Mouse (Mus musculus) lung, embryonic 15.5 days (tissue): Measurements from ENCODE around the gene Slc45a3. TPM values are rescaled to one million over a fixed set of nuclear protein-coding genes. Genes with fewer than 3 reads are reported as not detected.
A peak's percentile ranks its signal among the peaks of the same experiment; 100 is the strongest.

ENCODE experiments used
- ATAC-seq: fragments of 200-750 bp; cut with Nextera tagmentation; 2 replicates; pipeline ENCODE4 v1.8.0; 2017; ENCODE audit warnings: moderate number of reproducible peaks, borderline replicate concordance; ENCODE audit not compliant: low FRiP score, low TSS enrichment; ENCODE audit errors: extremely low read depth
- H3K27ac ChIP-seq: fragments of 300-500 bp; sonication (generic); 2 replicates; pipeline ENCODE4 v1.5.1; 2015; ENCODE audit warnings: moderate library complexity, mild to moderate bottlenecking, inconsistent platforms
- H3K27me3 ChIP-seq: fragments of 300-500 bp; sonication (generic); 2 replicates; pipeline ENCODE4 v1.6.1; 2015; ENCODE audit warnings: inconsistent platforms
- H3K36me3 ChIP-seq: fragments of 300-500 bp; sonication (generic); 2 replicates; pipeline ENCODE4 v1.6.1; 2015; ENCODE audit warnings: inconsistent platforms
- H3K4me1 ChIP-seq: fragments of 300-500 bp; sonication (generic); 2 replicates; pipeline ENCODE4 v1.6.1; 2015; ENCODE audit warnings: inconsistent platforms
- H3K4me2 ChIP-seq: fragments of 300-500 bp; sonication (generic); 2 replicates; pipeline ENCODE4 v1.6.1; 2015; ENCODE audit warnings: inconsistent platforms, mild to moderate bottlenecking, moderate library complexity
- H3K4me3 ChIP-seq: fragments of 300-500 bp; sonication (generic); 2 replicates; pipeline ENCODE4 v1.5.1; 2015; ENCODE audit warnings: mild to moderate bottlenecking, inconsistent platforms
- H3K9ac ChIP-seq: fragments of 300-500 bp; sonication (generic); 2 replicates; pipeline ENCODE4 v1.6.1; 2015; ENCODE audit warnings: inconsistent platforms
- H3K9me3 ChIP-seq: fragments of 300-500 bp; sonication (generic); 2 replicates; pipeline ENCODE4 v1.6.1; 2016; ENCODE audit warnings: inconsistent platforms
- WGBS: fragments of 180-500 bp; shearing (Covaris S2); methylation state at CpG from one replicate; pipeline ENCODE4 v1.1.7; 2015; 5-methylcytosine and 5-hydroxymethylcytosine counted together
- polyA plus RNA-seq: library from polyadenylated mRNA; unstranded; fragments of >200 nt; fragmentation: Nextera tagmentation; extraction: Ambion mirVana; gene quantifications from 2 replicates; pipeline ENCODE4 v1.2.1, GENCODE M21; 2015

Slc45a3 gene
- polyA plus RNA-seq, 1 experiment from 2014 or later, result 2.7 TPM

DNA sequence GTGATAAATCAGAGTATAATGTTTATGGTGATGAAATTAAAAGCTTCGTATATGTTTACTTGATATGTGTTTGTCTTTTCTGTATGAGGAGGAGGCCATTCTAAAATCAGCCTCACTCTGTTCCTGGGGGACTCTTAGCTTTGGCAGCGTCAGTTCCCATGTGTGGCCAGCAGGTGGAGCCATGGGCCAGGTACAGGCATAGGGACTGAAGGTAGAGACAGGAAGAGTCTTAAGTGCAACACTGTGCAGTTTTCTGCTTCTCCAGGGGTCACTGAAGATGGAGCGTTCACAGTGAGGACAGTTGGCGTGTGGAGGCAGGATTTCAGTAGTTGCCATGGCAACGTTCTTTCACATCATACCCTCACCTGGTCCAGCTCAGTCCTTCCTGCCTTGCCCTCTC, 20.1 kb downstream of the Slc45a3 start:
- 4% methylated on average over 5 of the region's 5 CpGs for WGBS

DNA sequence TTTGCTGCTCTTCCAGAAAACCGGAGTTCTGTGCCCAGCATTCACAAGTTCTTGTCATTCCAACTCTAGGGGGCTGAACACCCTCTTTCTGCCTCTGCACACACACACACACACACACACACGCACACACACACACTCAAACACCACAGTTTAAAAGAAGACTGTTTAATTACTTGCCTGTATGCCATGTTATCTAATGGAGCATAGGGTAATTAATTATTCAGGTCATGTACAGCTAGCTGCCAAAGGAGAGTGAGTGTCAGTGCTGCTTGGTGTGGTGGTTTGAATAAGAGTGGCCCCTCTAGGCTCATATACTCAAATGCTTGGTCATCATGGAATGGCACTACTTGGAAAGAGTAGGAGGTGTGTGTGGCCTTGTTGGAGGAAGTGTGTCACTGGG, 21.0 kb downstream of the Slc45a3 start:
- no peak overlapping the region for H3K4me3 ChIP-seq
- WGBS, result 55% methylated on average over 2 of the region's 2 CpGs

More for the DNA sequence above, 20.1 kb downstream of the Slc45a3 start:
- no peaks in the 10 kb centered on the region for H3K4me1 ChIP-seq
- no peaks in the 10 kb centered on the region for H3K27me3 ChIP-seq
- ATAC-seq, result 0 out of 2 replicates have a peak, but pooled peaks have one; percentile 9
- H3K36me3 ChIP-seq, result no peaks in the 10 kb centered on the region
- no peak overlapping the region for H3K4me2 ChIP-seq
- H3K4me3 ChIP-seq, result no peak overlapping the region
- no peak overlapping the region for H3K9ac ChIP-seq
- no peak overlapping the region for H3K27ac ChIP-seq
- no peaks in the 10 kb centered on the region for H3K9me3 ChIP-seq

DNA sequence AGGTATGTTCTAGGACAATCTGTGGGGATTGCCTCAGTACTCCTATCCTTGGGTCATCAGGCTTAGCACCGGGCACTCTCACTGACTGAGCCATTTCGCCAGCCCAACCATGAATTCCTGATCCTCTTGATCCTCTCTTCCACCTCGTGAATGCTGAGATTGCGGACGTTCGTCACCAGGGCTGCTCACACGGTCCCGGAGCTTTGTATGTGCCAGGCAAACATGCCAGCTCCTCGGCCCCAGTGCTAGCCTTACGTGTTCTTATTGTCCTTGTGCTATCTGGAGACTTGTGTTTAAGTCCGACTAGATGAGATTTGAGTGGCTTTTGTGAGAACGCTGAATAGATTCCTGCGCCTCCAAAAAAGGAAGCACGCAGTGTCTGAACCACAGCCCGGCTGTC, 24.7 kb downstream of the Slc45a3 start:
- Histone ChIP-seq H3K4me3 (no peak overlapping the region), H3K9ac (no peak overlapping the region), H3K4me1 (no peaks in the 10 kb centered on the region), H3K9me3 (no peaks in the 10 kb centered on the region), H3K27ac (no peak overlapping the region), H3K27me3 (no peaks in the 10 kb centered on the region), H3K36me3 (no peaks in the 10 kb centered on the region), H3K4me2 (no peak overlapping the region)
- 60% methylated on average over 15 of the region's 15 CpGs for WGBS
- ATAC-seq, result no peak

More for the DNA sequence above, 21.0 kb downstream of the Slc45a3 start:
- Histone ChIP-seq H3K4me2 (no peak overlapping the region), H3K27me3 (no peaks in the 10 kb centered on the region), H3K9ac (no peak overlapping the region), H3K9me3 (no peaks in the 10 kb centered on the region), H3K27ac (no peak overlapping the region), H3K4me1 (no peaks in the 10 kb centered on the region), H3K36me3 (no peaks in the 10 kb centered on the region)
- ATAC-seq, result no peak

DNA sequence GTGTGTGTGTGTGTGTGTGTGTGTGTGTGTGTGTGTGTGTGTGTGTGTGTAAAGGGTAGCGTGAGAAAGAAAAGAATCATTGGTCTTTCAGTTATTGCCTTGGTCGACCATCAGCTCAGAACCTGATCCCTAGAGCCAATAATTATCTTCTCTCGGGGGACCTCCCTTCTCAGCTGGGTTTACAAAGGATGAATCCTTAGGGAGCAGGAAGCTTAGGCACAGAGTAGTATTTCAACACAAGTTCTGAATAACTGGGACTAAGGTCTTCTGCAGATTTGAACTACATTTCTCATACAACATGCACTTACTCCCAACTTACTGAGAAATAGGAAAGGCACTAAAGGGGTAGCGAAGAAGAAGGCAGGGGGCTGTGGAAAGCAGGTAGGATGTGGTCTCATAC, 26.7 kb downstream of the Slc45a3 start:
- H3K27me3 ChIP-seq, result no peaks in the 10 kb centered on the region
- no peaks in the 10 kb centered on the region for H3K9me3 ChIP-seq
- no peak overlapping the region for H3K4me2 ChIP-seq
- H3K4me1 ChIP-seq, result no peaks in the 10 kb centered on the region
- no peak for ATAC-seq
- H3K27ac ChIP-seq, result no peak overlapping the region
- H3K4me3 ChIP-seq, result no peak overlapping the region
- WGBS, result 77% methylated on average over 4 of the region's 4 CpGs
- no peak overlapping the region for H3K9ac ChIP-seq
- no peaks in the 10 kb centered on the region for H3K36me3 ChIP-seq

DNA sequence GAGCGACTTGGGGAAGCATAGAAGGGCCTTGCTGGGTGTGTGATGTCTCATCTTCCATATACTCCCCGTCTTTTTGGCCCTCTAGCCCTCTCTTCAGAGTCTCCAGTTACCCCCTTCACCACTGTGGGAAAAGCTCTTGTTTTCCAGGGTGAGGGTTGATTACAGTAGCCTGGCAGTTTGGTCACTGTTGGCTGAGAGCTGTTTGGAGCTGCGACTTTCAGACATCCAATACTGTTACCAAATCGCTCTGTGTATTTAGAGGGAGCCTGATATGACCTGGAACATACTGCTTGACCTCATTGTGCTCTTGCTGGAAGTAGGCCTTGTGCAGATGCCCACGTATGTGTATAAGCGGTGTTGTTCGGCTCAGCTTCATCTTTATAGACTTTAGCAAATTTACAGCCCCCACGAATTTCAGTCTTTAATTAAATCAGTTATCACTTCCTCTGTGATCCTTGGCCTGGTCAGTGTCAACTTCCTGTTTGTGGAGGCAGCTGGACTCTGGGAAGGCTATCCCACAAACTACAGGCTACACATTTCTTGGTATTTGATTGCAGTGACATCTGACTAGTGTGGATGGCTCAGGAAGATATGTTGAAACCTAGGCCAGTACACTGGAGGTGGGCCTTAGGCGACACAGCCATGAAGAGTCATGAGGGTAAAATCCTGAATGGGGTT, 27.5 kb downstream of the Slc45a3 start:
- Histone ChIP-seq H3K4me1 (no peaks in the 10 kb centered on the region), H3K36me3 (no peaks in the 10 kb centered on the region), H3K9me3 (no peaks in the 10 kb centered on the region), H3K27ac (no peak overlapping the region), H3K27me3 (no peaks in the 10 kb centered on the region), H3K4me2 (no peak overlapping the region), H3K9ac (no peak overlapping the region), H3K4me3 (no peak overlapping the region)
- no peak for ATAC-seq
- WGBS, result 81% methylated on average over 9 of the region's 9 CpGs

DNA sequence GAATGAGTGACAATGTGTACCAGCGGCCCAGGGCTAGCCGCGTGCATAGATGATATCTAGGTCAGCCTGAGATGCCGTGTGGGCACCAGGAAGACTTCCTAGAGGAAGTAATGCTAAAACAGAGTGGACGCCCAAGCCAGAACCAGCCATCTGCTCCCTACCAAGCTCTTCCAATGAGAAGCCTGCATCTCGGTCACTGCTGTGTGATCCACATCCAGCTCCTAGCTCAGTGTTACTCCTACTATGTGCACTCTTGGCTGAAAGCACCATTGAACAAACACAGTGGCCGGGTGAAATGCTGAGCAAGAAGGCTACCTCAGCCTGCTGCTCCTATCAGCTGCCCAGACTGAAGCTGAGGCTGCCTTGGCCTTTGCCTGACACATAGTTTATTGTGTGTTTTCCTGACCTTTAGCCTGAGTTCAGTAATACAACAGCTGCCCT, 29.8 kb downstream of the Slc45a3 start:
- Histone ChIP-seq H3K27ac (no peak overlapping the region), H3K4me1 (no peaks in the 10 kb centered on the region), H3K36me3 (no peaks in the 10 kb centered on the region), H3K4me2 (no peak overlapping the region), H3K9ac (no peak overlapping the region), H3K27me3 (no peaks in the 10 kb centered on the region), H3K4me3 (no peak overlapping the region), H3K9me3 (no peaks in the 10 kb centered on the region)
- WGBS, result 69% methylated on average over 7 of the region's 7 CpGs
- ATAC-seq, result no peak

DNA sequence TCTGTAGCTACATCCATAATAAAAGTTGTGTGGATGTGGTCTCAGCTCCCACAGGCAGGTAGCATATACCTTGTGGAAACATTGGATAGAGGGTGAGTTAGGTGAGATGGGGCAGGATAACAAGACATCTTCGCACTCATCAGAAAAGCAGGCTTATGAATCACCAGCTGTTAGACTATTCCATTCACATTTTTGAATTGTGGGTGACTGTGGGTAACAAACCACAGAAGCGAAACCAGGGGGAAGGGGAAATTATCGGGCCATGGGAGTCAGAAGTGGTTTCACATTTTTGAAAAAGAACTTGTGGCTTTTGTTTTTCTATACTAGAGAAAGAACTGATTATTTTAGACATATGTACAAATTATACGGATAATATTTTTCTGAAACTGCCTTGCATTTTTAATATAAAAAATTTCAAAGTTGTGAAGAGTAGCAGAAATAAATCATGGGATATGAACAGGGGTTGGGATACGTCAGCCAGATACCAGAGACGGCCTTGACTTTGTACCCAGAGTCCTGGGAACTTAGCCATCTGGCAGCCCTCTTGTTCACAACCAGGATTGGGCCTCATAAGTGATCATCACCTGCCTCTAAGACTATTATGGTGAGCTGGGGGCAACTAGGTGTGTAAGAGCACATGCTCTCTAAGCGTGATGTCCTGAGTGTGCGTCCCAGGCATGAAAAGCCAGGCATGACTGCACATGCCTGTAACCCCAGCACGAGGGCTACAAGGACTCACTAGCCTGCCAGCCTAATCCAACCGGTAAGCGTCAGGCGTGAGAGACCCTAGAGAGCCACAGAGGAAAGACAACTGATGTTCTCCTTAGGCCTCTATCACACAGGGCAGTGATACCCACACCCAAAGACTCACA, 30.6 kb downstream of the Slc45a3 start:
- Histone ChIP-seq H3K36me3 (no peaks in the 10 kb centered on the region), H3K27me3 (no peaks in the 10 kb centered on the region), H3K27ac (no peak overlapping the region), H3K9ac (no peak overlapping the region), H3K4me3 (no peak overlapping the region), H3K4me1 (no peaks in the 10 kb centered on the region), H3K4me2 (no peak overlapping the region), H3K9me3 (no peaks in the 10 kb centered on the region)
- WGBS, result 80% methylated on average over 12 of the region's 12 CpGs
- ATAC-seq, result no peak

DNA sequence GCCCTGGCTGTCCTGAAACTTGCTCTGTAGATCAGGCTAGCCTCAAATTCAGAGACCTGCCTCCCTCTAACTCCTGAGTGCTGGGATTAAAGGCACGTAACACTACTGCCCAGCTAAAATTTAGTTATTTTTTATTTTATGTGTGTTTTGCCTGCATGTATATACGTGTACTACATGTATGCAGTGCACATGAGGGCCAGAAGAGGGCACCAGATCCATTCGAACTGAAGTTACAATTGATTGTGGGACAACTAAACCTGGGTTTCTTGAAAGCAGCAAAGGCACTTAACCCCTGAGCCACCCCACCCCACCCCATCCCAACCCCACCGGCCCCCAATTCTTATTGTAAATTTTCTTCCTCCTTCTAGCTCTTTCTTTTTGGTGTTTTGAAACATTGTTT, 32.3 kb downstream of the Slc45a3 start:
- ATAC-seq, result no peak
- Histone ChIP-seq H3K4me2 (no peak overlapping the region), H3K9me3 (no peaks in the 10 kb centered on the region; the same call in 1 of the 2 replicates), H3K27ac (no peak overlapping the region), H3K27me3 (no peaks in the 10 kb centered on the region), H3K9ac (no peak overlapping the region), H3K4me3 (no peak overlapping the region), H3K36me3 (no peaks in the 10 kb centered on the region), H3K4me1 (no peaks in the 10 kb centered on the region)
- WGBS, result 28% methylated on average over 4 of the region's 4 CpGs

DNA sequence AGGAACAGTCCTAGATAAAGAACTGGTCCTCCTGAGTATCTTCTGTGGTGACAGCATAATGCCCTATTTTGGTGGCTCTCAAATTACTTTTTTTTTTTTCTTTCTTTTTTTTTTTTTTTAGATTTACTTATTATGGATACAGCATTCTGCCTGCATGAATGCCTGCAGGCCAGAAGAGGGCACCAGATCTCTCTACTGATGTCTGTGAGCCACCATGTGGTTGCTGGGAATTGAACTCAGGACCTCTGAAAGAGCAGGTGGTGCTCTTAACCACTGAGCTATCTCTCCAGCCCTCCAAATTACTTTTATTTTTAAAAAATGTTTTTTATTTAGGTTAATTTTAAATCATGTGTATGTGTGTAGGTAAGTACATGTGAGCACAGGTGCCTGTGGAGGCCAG, 37.7 kb downstream of the Slc45a3 start:
- Histone ChIP-seq H3K9ac (no peak overlapping the region), H3K4me1 (no peaks in the 10 kb centered on the region), H3K4me3 (no peak overlapping the region), H3K27me3 (no peaks in the 10 kb centered on the region), H3K27ac (no peak overlapping the region), H3K9me3 (no peaks in the 10 kb centered on the region; the same call in 1 of the 2 replicates), H3K4me2 (no peak overlapping the region), H3K36me3 (no peaks in the 10 kb centered on the region)
- ATAC-seq, result no peak

DNA sequence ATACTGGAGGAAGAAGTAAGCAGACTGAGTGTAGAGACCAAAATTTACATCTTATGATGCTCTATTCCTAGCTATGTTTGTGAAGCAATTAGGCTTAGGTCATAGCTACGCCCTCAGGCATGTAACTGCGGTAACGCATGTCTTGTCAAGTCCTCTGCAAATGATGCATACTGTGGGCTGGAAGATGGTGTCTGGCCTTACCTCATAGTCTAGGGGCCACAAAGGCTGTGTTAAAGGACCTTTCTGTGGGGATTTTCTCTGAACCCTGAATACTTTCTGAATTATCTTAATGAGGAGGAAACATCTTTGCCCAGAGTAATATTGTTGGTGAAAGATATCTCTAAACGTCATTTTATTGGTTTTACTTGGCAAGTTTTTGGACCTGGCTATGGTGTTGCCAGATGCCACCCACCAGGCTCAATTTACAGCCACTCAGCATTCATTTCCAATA, 39.1 kb downstream of the Slc45a3 start:
- Histone ChIP-seq H3K4me1 (peaks cover 10% of the 10 kb centered on the region), H3K9me3 (no peaks in the 10 kb centered on the region; the same call in 1 of the 2 replicates)
- ATAC-seq, result no peak

DNA sequence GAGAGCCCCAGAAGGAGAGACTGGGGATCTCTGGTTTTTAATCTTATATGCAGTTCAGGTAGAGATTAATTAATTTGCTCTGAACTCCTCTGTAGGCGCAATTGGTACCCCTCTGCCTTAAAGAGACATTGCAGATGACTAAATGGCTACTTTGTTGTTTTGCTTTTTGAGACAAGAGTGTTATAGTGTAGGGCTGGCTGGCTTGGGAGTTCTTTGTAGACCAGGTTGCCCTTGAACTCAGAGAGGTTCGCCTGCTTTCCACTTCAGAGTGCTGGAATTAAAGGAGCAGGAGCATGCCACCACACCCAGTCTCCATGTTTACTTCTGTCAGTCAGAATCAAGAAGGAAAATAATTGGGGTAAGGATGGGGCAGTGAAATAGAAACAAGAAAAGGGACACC, 40.3 kb downstream of the Slc45a3 start:
- no peaks in the 10 kb centered on the region for H3K27me3 ChIP-seq
- 0 out of 2 replicates have a peak overlapping the region, but pooled peaks have one; percentile 50 for H3K27ac ChIP-seq
- no peak for ATAC-seq
- peaks cover 11% of the 10 kb centered on the region for H3K4me1 ChIP-seq
- H3K9me3 ChIP-seq, result no peaks in the 10 kb centered on the region; the same call in 1 of the 2 replicates
- WGBS, result 56% methylated on average over 2 of the region's 2 CpGs
- no peak overlapping the region for H3K4me2 ChIP-seq
- H3K9ac ChIP-seq, result no peak overlapping the region
- H3K36me3 ChIP-seq, result no peaks in the 10 kb centered on the region
- H3K4me3 ChIP-seq, result no peak overlapping the region

More for the DNA sequence above, 39.1 kb downstream of the Slc45a3 start:
- H3K27me3 ChIP-seq, result no peaks in the 10 kb centered on the region
- H3K9ac ChIP-seq, result no peak overlapping the region
- no peak overlapping the region for H3K27ac ChIP-seq
- H3K4me3 ChIP-seq, result no peak overlapping the region
- H3K36me3 ChIP-seq, result no peaks in the 10 kb centered on the region
- 78% methylated on average over 4 of the region's 4 CpGs for WGBS
- H3K4me2 ChIP-seq, result no peak overlapping the region

DNA sequence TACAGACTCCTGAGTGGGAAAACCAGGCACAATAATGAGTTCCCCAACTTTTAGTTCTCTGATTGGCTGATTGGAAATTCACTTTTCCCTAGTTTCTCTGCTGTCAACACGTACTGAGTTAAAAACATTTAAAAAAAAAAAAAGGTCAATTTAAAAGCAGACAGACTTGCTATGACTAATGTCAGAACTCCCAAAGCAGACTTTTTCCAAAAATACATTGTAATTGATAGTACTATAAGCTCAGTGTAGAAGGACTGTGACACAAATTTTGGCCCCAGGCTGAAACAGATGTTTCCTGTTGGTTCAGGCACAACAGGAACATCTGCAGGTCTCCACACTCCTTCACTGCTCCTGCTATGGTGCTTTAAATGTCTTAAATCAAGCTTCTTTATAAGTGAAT, 41.0 kb downstream of the Slc45a3 start:
- WGBS, result 50% methylated on average over 1 of the region's 1 CpGs
- no peak overlapping the region for H3K4me2 ChIP-seq
- ATAC-seq, result no peak
- no peak overlapping the region for H3K9ac ChIP-seq
- no peaks in the 10 kb centered on the region for H3K27me3 ChIP-seq
- H3K4me1 ChIP-seq, result peaks cover 12% of the 10 kb centered on the region
- no peaks in the 10 kb centered on the region for H3K36me3 ChIP-seq
- no peak overlapping the region for H3K4me3 ChIP-seq
- peak overlapping the region; percentile 50; the same call in 1 of the 2 replicates for H3K27ac ChIP-seq
- no peaks in the 10 kb centered on the region; the same call in 1 of the 2 replicates for H3K9me3 ChIP-seq
